Mouse (Mus musculus) limb, embryonic 10.5 days (tissue): ENCODE data around the gene Gm26566. TPM values are rescaled to one million over a fixed set of nuclear protein-coding genes. Genes with fewer than 3 reads are reported as not detected.

Source experiments
- polyA plus RNA-seq: library from polyadenylated mRNA; unstranded; fragments of >200 nt; fragmentation: Nextera tagmentation; extraction: Ambion mirVana; gene quantifications from 2 replicates; pipeline ENCODE4 v1.2.1, GENCODE M21; 2016

Gene Gm26566
- polyA plus RNA-seq, 1 experiment from 2014 or later: 1.1 TPM

Other genes with a start within 250 kb of the Gm26566 start
- not detected in 2 replicates for gene Ifnb1, start 199.0 kb upstream of the Gm26566 start, polyA plus RNA-seq
- gene Ifna15, start 163.6 kb upstream of the Gm26566 start, polyA plus RNA-seq: not detected in 2 replicates
- gene Ifna14, start 150.0 kb upstream of the Gm26566 start, polyA plus RNA-seq: not detected in 2 replicates
- not detected in 2 replicates for gene Ifna9, start 129.4 kb upstream of the Gm26566 start, polyA plus RNA-seq
- gene Ifna12, start 118.4 kb upstream of the Gm26566 start, polyA plus RNA-seq: not detected in 2 replicates
- not detected in 2 replicates for gene C87499, start 87.4 kb upstream of the Gm26566 start, polyA plus RNA-seq
- gene Ifna13, start 77.3 kb upstream of the Gm26566 start, polyA plus RNA-seq: 0.24 TPM in 1 of 2 replicates, not detected in the other
- gene Ifna16, start 44.9 kb upstream of the Gm26566 start, polyA plus RNA-seq: not detected in 2 replicates
- gene Ifna2, start 37.9 kb upstream of the Gm26566 start, polyA plus RNA-seq: not detected in 2 replicates
- not detected in 2 replicates for gene Ifnab, start 30.4 kb upstream of the Gm26566 start, polyA plus RNA-seq
- 82.7 and 106 TPM in 2 replicates for gene Klhl9, start 660 bp downstream of the Gm26566 start, polyA plus RNA-seq
- 0.33 TPM in 1 of 2 replicates, not detected in the other for gene Gm13271, start 33.1 kb downstream of the Gm26566 start, polyA plus RNA-seq
- 0.40 and 0.54 TPM in 2 replicates for gene Gm13283, start 38.3 kb downstream of the Gm26566 start, polyA plus RNA-seq
- 0.74 and 0.94 TPM in 2 replicates for gene Gm13290, start 52.0 kb downstream of the Gm26566 start, polyA plus RNA-seq
- gene Gm13289, start 55.1 kb downstream of the Gm26566 start, polyA plus RNA-seq: not detected in 2 replicates
- gene Gm13272, start 58.0 kb downstream of the Gm26566 start, polyA plus RNA-seq: not detected in 2 replicates
- 0.16 and 0.39 TPM in 2 replicates for gene Ifnz, start 60.3 kb downstream of the Gm26566 start, polyA plus RNA-seq
- not detected in 2 replicates for gene Gm13276, start 63.9 kb downstream of the Gm26566 start, polyA plus RNA-seq
- gene Gm13277, start 66.8 kb downstream of the Gm26566 start, polyA plus RNA-seq: not detected in 2 replicates
- gene Gm13278, start 69.7 kb downstream of the Gm26566 start, polyA plus RNA-seq: not detected in 2 replicates
- gene Gm13275, start 72.7 kb downstream of the Gm26566 start, polyA plus RNA-seq: not detected in 2 replicates
- not detected in 2 replicates for gene Gm13279, start 75.6 kb downstream of the Gm26566 start, polyA plus RNA-seq
- gene Gm13285, start 77.9 kb downstream of the Gm26566 start, polyA plus RNA-seq: 0.28 and 0.48 TPM in 2 replicates
- not detected in 2 replicates for gene Gm13287, start 81.4 kb downstream of the Gm26566 start, polyA plus RNA-seq
- 0.15 TPM in 1 of 2 replicates, not detected in the other for gene Gm13288, start 83.7 kb downstream of the Gm26566 start, polyA plus RNA-seq
- gene Ifna7, start 94.4 kb downstream of the Gm26566 start, polyA plus RNA-seq: not detected in 2 replicates
- gene Ifna11, start 98.2 kb downstream of the Gm26566 start, polyA plus RNA-seq: not detected in 2 replicates
- gene Ifna6, start 105.6 kb downstream of the Gm26566 start, polyA plus RNA-seq: not detected in 2 replicates
- gene Ifna5, start 113.7 kb downstream of the Gm26566 start, polyA plus RNA-seq: not detected in 2 replicates
- not detected in 2 replicates for gene Ifna4, start 120.1 kb downstream of the Gm26566 start, polyA plus RNA-seq
- not detected in 2 replicates for gene Ifna1, start 128.3 kb downstream of the Gm26566 start, polyA plus RNA-seq
- gene Ifne, start 158.4 kb downstream of the Gm26566 start, polyA plus RNA-seq: not detected in 2 replicates